Mouse (Mus musculus): ENCODE data around the gene Lmcd1. TPM values are rescaled to one million over a fixed set of nuclear protein-coding genes. Genes with fewer than 3 reads are reported as not detected.

Lmcd1 gene
- polyA plus RNA-seq, 1 experiment: 7.5 TPM

- DNase-seq (ENCODE audit: low read depth): no peak
- TF ChIP-seq CTCF (IDR thresholded peaks at IDR 0.05; ENCODE audit: borderline replicate concordance, extremely low read depth, insufficient read depth, insufficient read length) (no peak), POLR2A (IDR thresholded peaks at IDR 0.05; ENCODE audit: borderline replicate concordance, extremely low read depth, insufficient read depth, insufficient read length, poor library complexity, severe bottlenecking) (no peak)
Measured at GRCm38 (mm10) chr6:112320679-112321078, 47.1 kb downstream of the Lmcd1 start.

GRCm38 (mm10) chr6:112322916-112323315 lies 49.4 kb downstream of the Lmcd1 start:
- TF ChIP-seq CTCF (IDR thresholded peaks at IDR 0.05; ENCODE audit: borderline replicate concordance, extremely low read depth, insufficient read depth, insufficient read length) (no peak), POLR2A (IDR thresholded peaks at IDR 0.05; ENCODE audit: borderline replicate concordance, extremely low read depth, insufficient read depth, insufficient read length, poor library complexity, severe bottlenecking) (no peak)
- no peak for DNase-seq (ENCODE audit: low read depth)

GRCm38 (mm10) chr6:112325213-112325612 lies 51.7 kb downstream of the Lmcd1 start:
- no peak for TF ChIP-seq POLR2A (IDR thresholded peaks at IDR 0.05; ENCODE audit: borderline replicate concordance, extremely low read depth, insufficient read depth, insufficient read length, poor library complexity, severe bottlenecking)
- DNase-seq (ENCODE audit: low read depth): no peak

- TF ChIP-seq CTCF (IDR thresholded peaks at IDR 0.05; ENCODE audit: borderline replicate concordance, extremely low read depth, insufficient read depth, insufficient read length) (no peak), POLR2A (IDR thresholded peaks at IDR 0.05; ENCODE audit: borderline replicate concordance, extremely low read depth, insufficient read depth, insufficient read length, poor library complexity, severe bottlenecking) (no peak)
- no peak for DNase-seq (ENCODE audit: low read depth)
Measured at GRCm38 (mm10) chr6:112327793-112328192, 54.2 kb downstream of the Lmcd1 start.

GRCm38 (mm10) chr6:112330520-112331222 lies 57.1 kb downstream of the Lmcd1 start:
- DNase-seq (ENCODE audit: low read depth): peak; percentile 78
- TF ChIP-seq CTCF (IDR thresholded peaks at IDR 0.05; ENCODE audit: borderline replicate concordance, extremely low read depth, insufficient read depth, insufficient read length): no peak
- no peak for TF ChIP-seq POLR2A (IDR thresholded peaks at IDR 0.05; ENCODE audit: borderline replicate concordance, extremely low read depth, insufficient read depth, insufficient read length, poor library complexity, severe bottlenecking)

- no peak for TF ChIP-seq POLR2A (IDR thresholded peaks at IDR 0.05; ENCODE audit: borderline replicate concordance, extremely low read depth, insufficient read depth, insufficient read length, poor library complexity, severe bottlenecking)
- no peak for TF ChIP-seq CTCF (IDR thresholded peaks at IDR 0.05; ENCODE audit: borderline replicate concordance, extremely low read depth, insufficient read depth, insufficient read length)
Measured at GRCm38 (mm10) chr6:112331223-112331598, 57.7 kb downstream of the Lmcd1 start.

GRCm38 (mm10) chr6:112333930-112334329 lies 60.4 kb downstream of the Lmcd1 start:
- no peak for DNase-seq (ENCODE audit: low read depth)
- TF ChIP-seq POLR2A (IDR thresholded peaks at IDR 0.05; ENCODE audit: borderline replicate concordance, extremely low read depth, insufficient read depth, insufficient read length, poor library complexity, severe bottlenecking) (no peak), CTCF (IDR thresholded peaks at IDR 0.05; ENCODE audit: borderline replicate concordance, extremely low read depth, insufficient read depth, insufficient read length) (no peak)

More at GRCm38 (mm10) chr6:112331223-112331598, 57.7 kb downstream of the Lmcd1 start:
- DNase-seq (ENCODE audit: low read depth): no peak

- TF ChIP-seq POLR2A (IDR thresholded peaks at IDR 0.05; ENCODE audit: borderline replicate concordance, extremely low read depth, insufficient read depth, insufficient read length, poor library complexity, severe bottlenecking) (no peak), CTCF (IDR thresholded peaks at IDR 0.05; ENCODE audit: borderline replicate concordance, extremely low read depth, insufficient read depth, insufficient read length) (no peak)
- no peak for DNase-seq (ENCODE audit: low read depth)
Measured at GRCm38 (mm10) chr6:112337667-112338066, 64.1 kb downstream of the Lmcd1 start.

- no peak for DNase-seq (ENCODE audit: low read depth)
- TF ChIP-seq CTCF (IDR thresholded peaks at IDR 0.05; ENCODE audit: borderline replicate concordance, extremely low read depth, insufficient read depth, insufficient read length) (no peak), POLR2A (IDR thresholded peaks at IDR 0.05; ENCODE audit: borderline replicate concordance, extremely low read depth, insufficient read depth, insufficient read length, poor library complexity, severe bottlenecking) (no peak)
Measured at GRCm38 (mm10) chr6:112339016-112339415, 65.5 kb downstream of the Lmcd1 start.

- DNase-seq (ENCODE audit: low read depth): no peak
- no peak for TF ChIP-seq POLR2A (IDR thresholded peaks at IDR 0.05; ENCODE audit: borderline replicate concordance, extremely low read depth, insufficient read depth, insufficient read length, poor library complexity, severe bottlenecking)
- TF ChIP-seq CTCF (IDR thresholded peaks at IDR 0.05; ENCODE audit: borderline replicate concordance, extremely low read depth, insufficient read depth, insufficient read length): no peak
Measured at GRCm38 (mm10) chr6:112350452-112350851, 76.9 kb downstream of the Lmcd1 start.

GRCm38 (mm10) chr6:112359341-112359740 lies 85.8 kb downstream of the Lmcd1 start:
- DNase-seq (ENCODE audit: low read depth): no peak
- TF ChIP-seq CTCF (IDR thresholded peaks at IDR 0.05; ENCODE audit: borderline replicate concordance, extremely low read depth, insufficient read depth, insufficient read length) (no peak), POLR2A (IDR thresholded peaks at IDR 0.05; ENCODE audit: borderline replicate concordance, extremely low read depth, insufficient read depth, insufficient read length, poor library complexity, severe bottlenecking) (no peak)

- DNase-seq (ENCODE audit: low read depth): peak; percentile 20
- TF ChIP-seq POLR2A (IDR thresholded peaks at IDR 0.05; ENCODE audit: borderline replicate concordance, extremely low read depth, insufficient read depth, insufficient read length, poor library complexity, severe bottlenecking) (no peak), CTCF (IDR thresholded peaks at IDR 0.05; ENCODE audit: borderline replicate concordance, extremely low read depth, insufficient read depth, insufficient read length) (no peak)
Measured at GRCm38 (mm10) chr6:112360676-112361075, 87.1 kb downstream of the Lmcd1 start.

All from brain, embryonic 14.5 days (tissue).